Mouse (Mus musculus) E14TG2a.4 (cell line): Measurements from ENCODE around the gene Ssr3.

Experiments
- CTCF ChIP-seq: conservative IDR thresholded peaks from 2 replicates; pipeline ENCODE4 v1.5.1; 2014; ENCODE audit warnings: low read length
- NANOG ChIP-seq: IDR thresholded peaks from 2 replicates; pipeline ENCODE4 v1.6.1; 2014; ENCODE audit warnings: borderline replicate concordance, low read length, mixed read lengths

- no peak for TF ChIP-seq CTCF
- no peak for TF ChIP-seq NANOG
Observed at GRCm38 (mm10) chr3:65435812-65436211, 43.4 kb upstream of the Ssr3 start.
